Mouse (Mus musculus) erythroid progenitor cell, adult 5-6 weeks (primary cell): ENCODE data around the gene Cks2. TPM values are rescaled to one million over a fixed set of nuclear protein-coding genes. Genes with fewer than 3 reads are reported as not detected.

Experiments used
- ATAC-seq: replicated peaks from 2 replicates; pipeline ENCODE4 v1.8.0; 2016; ENCODE audit warnings: moderate number of reproducible peaks, mild to moderate bottlenecking, moderate TSS enrichment, inconsistent platforms; ENCODE audit not compliant: poor library complexity, low FRiP score, severe bottlenecking
- total RNA-seq, 2 experiments: library from RNA; stranded (forward) in 1 of 2; stranded (reverse) in 1 of 2; fragments of 150-400 nt in 1 of 2; fragments of 186-747, 209-891 nt in 1 of 2; gene quantifications; 2 replicates each; pipeline versions ENCODE4 v1.2.3 to v1.2.4; 2015 to 2017; ENCODE audit warnings: low replicate concordance in 2 of 2

Cks2 gene
- total RNA-seq (2015; ENCODE audit: low replicate concordance) (498 and 632 TPM in 2 replicates), total RNA-seq (2017; ENCODE audit: low replicate concordance) (273 and 310 TPM in 2 replicates)

DNA sequence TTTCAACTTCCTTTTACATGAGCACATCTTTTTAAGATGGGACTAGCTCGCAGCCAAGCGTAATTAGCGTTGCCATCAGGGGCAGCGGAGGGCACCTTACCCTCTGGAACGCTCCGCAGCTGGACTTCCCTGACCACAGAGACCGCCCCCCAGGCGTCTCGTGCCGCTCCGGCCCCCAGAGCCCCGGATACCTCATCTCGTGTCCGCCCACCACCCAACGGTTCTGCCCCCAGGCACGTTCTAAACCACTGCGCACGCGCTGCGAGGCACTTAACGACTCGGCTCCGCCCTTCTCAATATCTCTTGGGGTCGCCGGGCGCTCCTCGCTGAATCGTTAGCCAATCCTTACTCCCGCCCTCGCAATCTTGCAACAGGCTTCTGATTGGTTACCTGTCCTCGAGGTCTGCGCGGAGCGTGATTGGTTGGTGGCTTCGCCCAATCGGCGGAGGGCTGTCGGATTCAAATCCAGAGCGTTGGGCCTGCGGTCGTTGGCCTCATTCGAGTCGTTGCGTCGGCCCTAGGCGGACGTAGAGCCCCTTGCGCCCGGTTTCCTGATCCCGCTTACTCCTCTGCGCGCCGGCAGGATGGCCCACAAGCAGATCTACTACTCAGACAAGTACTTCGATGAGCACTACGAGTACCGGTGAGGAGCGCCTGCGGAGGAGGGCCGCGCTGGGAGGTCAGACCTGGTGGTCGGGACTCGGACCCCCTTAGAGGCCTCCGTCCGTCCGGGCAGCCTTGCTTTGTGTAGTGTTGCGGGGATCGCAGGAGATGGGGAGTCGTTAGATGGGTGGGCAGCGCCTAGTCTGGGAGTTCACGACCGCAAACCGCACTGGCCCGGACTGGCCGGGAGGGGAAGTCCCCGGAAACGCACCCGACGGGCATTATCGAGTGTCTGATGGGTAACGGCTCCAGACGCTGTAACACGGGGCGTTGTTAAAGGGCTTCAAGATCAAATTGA lies at the start of gene Cks2:
Cks2 (plus strand) TSS at position 404 of the 961 bp plus-strand sequence.
- ATAC-seq = peak; percentile 92

- no peak for ATAC-seq
These were observed 49.6 kb upstream of the Cks2 start for GRCm38 (mm10) chr13:51595404-51595803.

DNA sequence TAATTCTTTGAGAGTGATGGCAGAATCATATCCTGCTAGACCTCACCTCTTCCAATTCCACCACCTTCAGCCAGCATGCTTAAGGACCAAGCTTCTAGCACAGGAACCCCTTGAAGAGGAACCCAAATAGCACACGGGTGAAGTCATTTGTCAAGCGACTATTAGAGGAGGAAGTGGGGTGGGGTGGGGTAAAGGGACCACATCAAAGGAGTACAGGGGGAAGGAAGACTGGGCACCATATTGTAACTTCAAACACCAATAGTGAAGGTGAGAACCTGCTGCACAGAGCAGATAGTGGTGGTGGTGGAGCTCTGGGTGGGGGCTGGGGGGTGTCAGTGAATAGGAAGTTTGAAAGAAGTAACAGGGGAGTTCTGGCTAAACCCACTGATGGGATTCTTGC lies 47.0 kb upstream of the Cks2 start:
- no peak for ATAC-seq

GRCm38 (mm10) chr13:51600169-51600568 lies 44.9 kb upstream of the Cks2 start:
- ATAC-seq = no peak

DNA sequence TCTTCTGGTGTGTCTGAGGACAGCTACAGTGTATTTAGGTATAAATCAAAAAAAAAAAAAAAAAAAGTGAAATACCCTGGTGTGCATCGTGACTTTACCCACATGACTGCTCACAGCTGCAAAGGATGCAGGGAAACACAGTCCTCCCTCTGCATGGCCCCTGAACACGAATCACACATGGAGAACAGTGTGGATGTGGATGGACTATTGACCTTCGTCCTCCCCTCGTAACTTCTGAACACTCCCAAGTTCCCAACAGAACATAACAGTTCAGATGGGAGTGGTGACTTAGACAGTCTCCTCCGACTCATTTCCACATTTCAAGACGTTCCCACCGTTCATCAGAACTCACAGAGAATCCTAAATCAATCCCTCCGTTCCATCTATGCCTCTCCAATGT lies 42.3 kb upstream of the Cks2 start:
- ATAC-seq = no peak

DNA sequence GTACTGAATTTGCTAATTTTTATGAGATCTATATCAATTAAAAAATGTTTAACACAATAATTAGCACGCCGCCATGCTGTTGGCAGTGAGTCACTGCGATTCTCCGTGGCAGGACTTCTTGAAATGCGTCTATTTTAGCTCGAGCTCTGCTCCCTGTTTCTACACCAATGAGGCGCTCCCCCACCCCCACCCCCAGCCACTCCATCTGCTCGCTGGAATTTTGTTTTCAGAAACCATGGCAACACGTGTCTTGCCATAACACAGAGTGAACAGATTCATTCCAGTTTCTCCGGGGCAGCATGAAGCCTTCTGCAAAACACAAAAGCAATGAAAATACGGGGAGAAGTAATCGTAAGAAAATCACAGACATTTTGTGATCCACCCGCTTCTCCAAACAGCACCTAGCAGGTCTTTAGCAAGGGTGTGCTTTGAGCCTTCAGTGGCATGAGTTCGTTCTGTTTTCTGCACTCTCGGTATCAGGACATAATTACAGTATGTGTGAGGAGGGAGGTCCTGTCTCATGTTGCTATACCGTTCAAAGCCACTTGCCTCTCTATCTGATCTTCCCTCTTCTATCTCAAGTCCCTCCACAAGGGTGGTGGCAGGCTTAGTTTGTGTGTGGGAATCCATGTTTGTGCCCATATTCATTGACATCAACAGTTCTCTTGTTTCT lies 41.7 kb upstream of the Cks2 start:
- no peak for ATAC-seq

DNA sequence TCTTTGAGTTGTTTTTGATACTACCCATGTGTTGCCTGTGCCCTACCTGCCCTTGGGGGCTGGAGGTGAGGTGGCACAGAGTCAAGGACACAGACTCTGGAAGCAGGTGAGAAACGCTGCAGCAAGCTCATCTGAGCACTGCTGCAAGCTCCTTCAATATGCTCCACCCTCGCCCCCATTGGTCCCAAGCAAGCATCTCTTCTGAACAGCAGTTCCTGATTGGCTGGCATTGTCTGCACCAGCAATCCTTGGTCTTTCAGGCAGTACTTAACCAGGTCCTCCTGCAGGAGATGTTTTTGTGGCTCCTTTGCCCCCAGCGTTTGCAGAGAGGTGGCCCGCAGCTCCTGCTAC lies 41.2 kb upstream of the Cks2 start:
- no peak for ATAC-seq

DNA sequence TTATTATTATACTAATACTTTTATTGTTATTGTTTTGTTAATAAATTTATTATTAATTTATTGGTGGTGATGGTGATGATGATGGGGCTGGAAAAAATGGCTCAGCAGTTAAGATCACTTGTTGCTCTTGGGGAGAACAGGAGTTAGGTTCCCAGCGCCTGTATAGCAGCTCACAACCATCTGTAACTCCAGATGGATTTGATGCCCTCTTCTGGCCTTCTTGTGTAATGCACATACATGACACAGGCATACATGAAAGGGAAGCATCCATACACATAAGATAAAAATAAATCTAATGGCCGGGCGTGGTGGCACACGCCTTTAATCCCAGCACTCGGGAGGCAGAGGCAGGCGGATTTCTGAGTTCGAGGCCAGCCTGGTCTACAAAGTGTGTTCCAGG lies 35.8 kb upstream of the Cks2 start:
- no peak for ATAC-seq

DNA sequence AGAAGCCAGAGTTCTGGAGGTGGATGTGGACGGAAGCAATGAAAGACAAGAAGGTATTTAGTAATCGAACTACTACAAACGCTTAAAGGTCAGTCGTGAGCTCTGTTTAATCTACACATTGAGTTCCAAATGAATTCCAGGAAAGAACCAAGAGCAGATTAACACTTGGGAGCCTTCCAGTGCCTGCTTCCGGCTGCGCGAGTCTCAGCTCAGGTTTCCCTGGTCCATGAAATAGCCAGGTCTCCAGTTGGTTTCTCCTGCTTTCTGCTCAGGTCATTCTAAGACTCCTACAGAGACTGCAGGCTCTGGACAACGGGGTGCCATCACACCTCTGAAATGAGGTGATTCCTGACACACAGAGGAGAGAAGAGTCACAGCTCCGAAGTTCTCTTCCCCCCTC lies 34.0 kb upstream of the Cks2 start:
- no peak for ATAC-seq

GRCm38 (mm10) chr13:51611500-51611899 lies 33.5 kb upstream of the Cks2 start:
- no peak for ATAC-seq

DNA sequence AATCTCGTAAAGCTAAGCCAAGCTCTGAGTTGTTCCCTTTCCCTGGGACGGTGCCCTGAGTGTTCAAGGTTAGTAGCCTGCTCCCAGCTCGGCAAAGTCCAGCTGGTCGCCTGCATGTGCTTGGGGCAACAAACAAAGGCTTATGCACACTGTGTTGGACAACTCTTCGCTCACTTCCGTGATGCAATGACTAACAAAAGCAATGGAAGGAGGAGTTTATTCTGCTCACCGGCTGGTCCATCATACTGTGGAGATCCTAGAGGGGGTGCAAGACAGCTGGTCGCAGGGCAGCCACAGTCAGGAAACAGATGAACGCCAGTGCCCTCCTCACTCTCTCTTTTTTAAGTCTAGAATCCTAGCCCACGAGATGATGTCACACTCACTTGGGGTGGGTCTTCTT lies 29.2 kb upstream of the Cks2 start:
- ATAC-seq = no peak

GRCm38 (mm10) chr13:51616417-51617044 lies 28.5 kb upstream of the Cks2 start:
- ATAC-seq = no peak

DNA sequence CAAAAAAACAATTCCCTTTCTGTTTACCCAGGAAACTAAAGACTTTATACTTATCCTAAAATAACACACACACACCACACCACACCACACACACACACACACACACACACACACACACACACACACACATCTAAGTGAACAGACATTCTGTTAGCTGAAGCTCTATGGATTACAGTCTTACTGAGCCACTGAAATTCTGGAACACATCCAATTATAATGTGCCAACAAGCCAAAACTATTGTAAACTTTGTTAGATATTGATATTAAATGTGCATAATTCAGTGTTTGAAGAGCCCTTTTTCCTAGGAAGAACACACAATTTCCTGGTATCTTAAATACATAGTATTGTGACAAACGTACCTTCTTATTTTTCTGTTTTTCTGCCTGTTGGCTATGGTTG lies 27.7 kb upstream of the Cks2 start:
- ATAC-seq = no peak

- ATAC-seq = 0 out of 2 replicates have a peak, but pooled peaks have one; percentile 25
These were observed 27.2 kb upstream of the Cks2 start for GRCm38 (mm10) chr13:51617861-51618260.

DNA sequence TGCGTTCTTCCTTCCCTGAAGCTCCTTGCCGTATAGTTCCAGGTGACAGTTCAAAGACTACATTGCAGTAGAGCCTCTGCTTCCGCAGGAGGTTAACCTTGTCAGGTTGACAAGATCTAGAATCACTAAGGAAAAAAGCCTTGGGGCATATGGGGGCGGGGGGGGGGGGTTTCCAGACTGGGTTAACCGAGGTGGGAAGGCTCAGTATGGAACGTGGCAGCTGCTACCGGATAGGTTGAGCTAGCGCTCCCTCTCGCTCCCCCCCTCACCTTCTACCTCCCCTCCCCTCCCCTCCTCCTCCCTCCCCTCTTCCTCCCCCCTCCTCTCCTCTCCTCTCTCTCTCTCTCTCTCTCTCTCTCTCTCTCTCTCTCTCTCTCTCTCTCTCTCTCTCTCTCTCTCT lies 26.4 kb upstream of the Cks2 start:
- no peak for ATAC-seq

- no peak for ATAC-seq
These were observed 22.4 kb upstream of the Cks2 start for GRCm38 (mm10) chr13:51622626-51623025.

DNA sequence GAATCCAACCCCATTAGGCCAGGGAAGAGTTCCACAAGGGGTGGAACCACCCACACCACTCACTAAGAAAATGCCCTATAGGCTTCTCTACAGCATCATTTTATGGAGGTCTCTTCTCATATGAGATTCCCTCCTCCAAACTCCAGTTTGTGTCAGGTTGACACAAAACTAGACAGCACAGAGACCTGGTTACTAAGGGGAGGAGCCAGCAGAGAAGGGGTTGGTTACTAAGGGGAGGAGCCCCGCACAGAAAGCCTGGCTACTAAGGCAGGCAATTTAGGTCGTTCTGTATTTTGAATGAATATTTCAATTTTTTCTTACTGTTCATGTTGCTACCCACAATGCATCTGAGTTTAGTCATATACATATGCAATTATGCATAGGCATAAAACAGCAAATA lies 21.4 kb upstream of the Cks2 start:
- ATAC-seq = no peak

GRCm38 (mm10) chr13:51628273-51628848 lies 16.7 kb upstream of the Cks2 start:
- ATAC-seq = no peak

DNA sequence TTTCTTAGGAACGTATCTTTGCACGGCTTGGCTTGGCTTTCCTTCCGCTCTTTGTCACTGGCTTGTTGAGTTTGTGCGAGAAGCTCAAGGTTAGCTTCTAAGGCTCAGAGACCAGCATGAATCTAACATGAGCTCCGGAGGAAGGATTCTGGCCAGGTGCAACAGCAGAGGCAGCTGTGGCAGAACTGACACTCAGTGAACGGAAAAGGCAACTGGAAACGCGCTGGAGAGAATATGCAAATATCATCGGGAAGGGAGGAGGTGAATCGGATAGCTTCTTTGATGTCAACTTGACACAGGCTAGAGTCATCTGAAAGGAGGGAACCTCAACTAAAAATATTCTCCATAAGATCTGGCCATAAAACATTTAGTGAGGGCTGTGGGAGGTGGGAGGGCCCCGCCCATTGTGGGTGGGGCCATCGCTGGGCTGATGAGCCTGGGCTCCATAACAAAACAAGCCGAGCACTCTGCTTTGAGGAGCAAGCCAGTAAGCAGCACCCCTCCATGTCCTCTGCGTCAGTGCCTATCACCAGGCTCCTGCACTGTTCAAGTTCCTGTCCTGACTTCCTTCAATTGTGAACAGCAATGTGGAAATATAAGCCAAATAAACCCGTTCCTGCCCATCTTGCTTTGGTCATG lies 13.6 kb upstream of the Cks2 start:
- ATAC-seq = no peak
